Mouse (Mus musculus) heart, embryonic 13.5 days (tissue): ENCODE measurements at regions not wholly inside any gene's neighbourhood (a gene's known extent, or its start where the extent isn't known, plus 50 kb on each side); places are given as distances from the start of the nearest gene placed in this dataset.

Source experiments
- ATAC-seq: fragments of 200-750 bp; cut with Nextera tagmentation; 2 replicates; pipeline ENCODE4 v1.8.0; 2017; ENCODE audit warnings: moderate TSS enrichment; ENCODE audit not compliant: insufficient number of reproducible peaks, low FRiP score, low TSS enrichment; ENCODE audit errors: extremely low read depth
- H3K27ac ChIP-seq: fragments of 300-500 bp; sonication (generic); replicated peaks from 2 replicates; pipeline ENCODE4 v1.5.1; 2015; ENCODE audit warnings: moderate library complexity, mild to moderate bottlenecking, inconsistent platforms
- H3K27me3 ChIP-seq: fragments of 300-500 bp; sonication (generic); replicated peaks from 2 replicates; pipeline ENCODE4 v1.6.1; 2015; ENCODE audit warnings: mild to moderate bottlenecking, inconsistent platforms
- H3K36me3 ChIP-seq: fragments of 300-500 bp; sonication (generic); 2 replicates; pipeline ENCODE4 v1.6.1; 2015; ENCODE audit warnings: mild to moderate bottlenecking, inconsistent platforms
- H3K4me1 ChIP-seq: fragments of 300-500 bp; sonication (generic); 2 replicates; pipeline ENCODE4 v1.6.1; 2015; ENCODE audit warnings: inconsistent platforms
- H3K4me2 ChIP-seq: fragments of 300-500 bp; sonication (generic); 2 replicates; pipeline ENCODE4 v1.6.1; 2015; ENCODE audit warnings: inconsistent platforms, mild to moderate bottlenecking, moderate library complexity
- H3K4me3 ChIP-seq: fragments of 300-500 bp; sonication (generic); 2 replicates; pipeline ENCODE4 v1.5.1; 2015; ENCODE audit warnings: moderate library complexity, mild to moderate bottlenecking, inconsistent platforms
- H3K9ac ChIP-seq: fragments of 300-500 bp; sonication (generic); 2 replicates; pipeline ENCODE4 v1.6.1; 2015; ENCODE audit warnings: inconsistent platforms, mild to moderate bottlenecking, moderate library complexity
- H3K9me3 ChIP-seq: fragments of 300-500 bp; sonication (generic); 2 replicates; pipeline ENCODE4 v1.6.1; 2016; ENCODE audit warnings: inconsistent platforms
- WGBS: fragments of 180-500 bp; shearing (Covaris S2); methylation state at CpG from one replicate; pipeline ENCODE4 v1.1.7; 2015; ENCODE audit warnings: mixed read lengths; 5-methylcytosine and 5-hydroxymethylcytosine counted together

DNA sequence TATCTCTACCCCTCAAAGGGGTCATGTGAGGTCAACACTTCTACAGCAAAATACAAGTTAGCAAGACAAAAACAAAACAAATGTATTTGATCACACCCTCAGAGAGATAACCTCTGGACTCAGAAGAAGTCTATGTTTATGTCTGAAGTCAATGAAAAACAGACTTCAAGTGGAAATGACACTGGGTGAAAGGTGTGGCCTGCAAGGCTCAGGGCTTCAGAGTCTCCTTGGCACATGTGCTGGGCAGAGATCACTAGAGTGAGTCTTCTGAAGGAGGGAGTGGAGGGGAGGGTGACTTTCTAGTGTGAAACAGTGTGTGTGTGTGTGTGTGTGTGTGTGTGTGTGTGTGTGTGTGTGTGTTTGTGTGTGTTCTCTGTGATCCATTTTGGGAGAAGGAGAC lies 68.2 kb downstream of the Il12a start:
- Histone ChIP-seq H3K4me2 (no peak overlapping the region), H3K4me3 (no peak overlapping the region), H3K9ac (no peak overlapping the region), H3K27ac (peak overlapping the region; percentile 83), H3K9me3 (peaks cover 5% of the 10 kb centered on the region), H3K27me3 (no peaks in the 10 kb centered on the region), H3K4me1 (peaks cover 49% of the 10 kb centered on the region), H3K36me3 (no peaks in the 10 kb centered on the region)
- ATAC-seq: no peak

DNA sequence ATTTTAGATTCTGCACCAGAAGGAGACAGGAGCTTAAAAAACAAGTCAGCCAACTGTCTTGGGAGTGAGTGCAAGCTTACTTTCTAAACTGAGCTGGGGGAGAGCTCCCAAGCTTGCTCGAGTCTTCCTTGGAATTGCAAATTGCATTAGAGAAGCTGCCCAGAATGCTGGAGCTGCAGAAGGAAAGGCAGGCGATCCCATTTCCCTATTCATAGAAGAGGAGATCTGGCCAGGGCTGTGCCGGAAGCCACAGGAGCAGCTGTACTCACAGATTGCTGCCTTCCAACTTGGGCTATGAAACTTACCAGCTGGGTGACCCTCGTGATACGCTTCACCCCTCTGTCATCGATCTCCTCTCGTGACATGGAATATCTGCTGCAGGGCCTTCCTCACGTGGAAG lies 68.9 kb downstream of the Il12a start:
- no peak overlapping the region for H3K9ac ChIP-seq
- no peak overlapping the region for H3K4me3 ChIP-seq
- no peaks in the 10 kb centered on the region for H3K27me3 ChIP-seq
- peak overlapping the region; percentile 83 for H3K27ac ChIP-seq
- WGBS: 37% methylated on average over 8 of the region's 8 CpGs
- peak; percentile 58; the same call in 1 of the 2 replicates for ATAC-seq
- peaks cover 53% of the 10 kb centered on the region for H3K4me1 ChIP-seq
- H3K4me2 ChIP-seq: no peak overlapping the region
- H3K36me3 ChIP-seq: no peaks in the 10 kb centered on the region
- H3K9me3 ChIP-seq: peaks cover 5% of the 10 kb centered on the region

- H3K9ac ChIP-seq: no peak overlapping the region
- H3K27me3 ChIP-seq: no peaks in the 10 kb centered on the region
- H3K4me3 ChIP-seq: no peak overlapping the region
- peaks cover 5% of the 10 kb centered on the region for H3K9me3 ChIP-seq
- H3K27ac ChIP-seq: peak overlapping the region; percentile 83
- H3K4me1 ChIP-seq: peaks cover 68% of the 10 kb centered on the region
- H3K36me3 ChIP-seq: no peaks in the 10 kb centered on the region
- ATAC-seq: no peak
- no peak overlapping the region for H3K4me2 ChIP-seq
- 70% methylated on average over 2 of the region's 2 CpGs for whole genome bisulfite sequencing
Measured at GRCm38 (mm10) chr3:68760806-68761205, 70.4 kb downstream of the Il12a start.

DNA sequence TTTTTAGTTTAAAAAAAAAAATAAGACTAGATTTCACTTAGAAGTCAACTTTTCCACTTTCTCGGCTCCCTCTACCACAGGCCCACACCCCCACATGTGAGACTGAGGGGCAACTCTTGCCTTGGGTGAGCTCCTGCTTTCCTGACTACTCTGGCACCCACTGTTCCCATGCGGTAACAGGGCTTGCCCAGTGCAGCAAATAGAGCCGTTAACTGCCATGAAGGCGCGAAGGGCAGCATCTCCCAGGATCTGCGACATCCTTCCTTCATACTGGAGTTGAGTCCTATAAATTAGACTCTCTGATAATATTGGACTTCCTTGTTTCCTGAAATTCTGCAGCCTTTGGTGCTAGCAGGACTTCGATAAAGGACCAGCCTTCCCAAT lies 70.8 kb downstream of the Il12a start:
- peaks cover 5% of the 10 kb centered on the region for H3K9me3 ChIP-seq
- H3K4me3 ChIP-seq: no peak overlapping the region
- no peak for ATAC-seq
- H3K4me1 ChIP-seq: peaks cover 72% of the 10 kb centered on the region
- no peak overlapping the region for H3K9ac ChIP-seq
- no peak overlapping the region; the same call in 1 of the 2 replicates for H3K4me2 ChIP-seq
- no peaks in the 10 kb centered on the region for H3K36me3 ChIP-seq
- 45% methylated on average over 7 of the region's 7 CpGs for whole genome bisulfite sequencing
- peak overlapping the region; percentile 83 for H3K27ac ChIP-seq
- H3K27me3 ChIP-seq: no peaks in the 10 kb centered on the region

DNA sequence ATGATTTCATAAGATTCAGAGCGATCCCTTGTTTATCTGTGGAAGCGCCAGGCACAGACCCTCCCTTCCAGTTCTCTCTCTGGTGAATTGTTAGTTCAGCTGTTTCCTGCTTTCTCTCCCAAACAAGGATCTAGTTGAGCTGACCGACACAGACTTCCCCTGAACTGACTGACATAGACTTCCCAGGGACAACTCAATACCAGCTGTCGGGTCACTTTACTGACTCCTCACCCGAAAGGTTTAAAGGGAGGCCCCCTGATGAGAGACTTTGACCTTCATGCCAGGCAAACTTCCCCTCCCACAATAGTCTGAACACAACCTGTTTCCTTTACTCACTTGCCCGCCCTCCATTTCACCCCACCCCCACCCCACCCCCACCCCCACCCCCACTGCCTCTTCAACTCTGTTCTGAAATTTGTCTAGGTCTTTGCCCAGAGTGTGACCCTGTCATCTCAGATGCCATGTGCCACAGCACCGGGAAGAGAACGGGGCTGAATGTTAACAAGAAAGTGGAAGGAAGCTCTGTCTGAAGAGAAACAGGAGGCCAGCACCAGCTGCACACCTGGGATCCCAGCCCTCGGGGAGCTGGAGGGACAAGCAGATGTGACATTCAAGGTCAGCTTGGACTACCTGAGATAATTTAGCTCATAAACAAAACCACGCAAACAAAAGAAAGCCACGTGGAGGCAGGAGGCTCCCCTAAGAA lies 71.3 kb downstream of the Il12a start:
- H3K4me2 ChIP-seq: peak overlapping the region; percentile 8; the same call in 1 of the 2 replicates
- ATAC-seq: peak; percentile 44; the same call in 1 of the 2 replicates
- 18% methylated on average over 11 of the region's 11 CpGs for WGBS

GRCm38 (mm10) chr3:68762988-68763387 lies 72.5 kb downstream of the Il12a start:
- Histone ChIP-seq H3K9me3 (no peaks in the 10 kb centered on the region), H3K4me3 (no peak overlapping the region), H3K27me3 (no peaks in the 10 kb centered on the region), H3K27ac (peak overlapping the region; percentile 83), H3K36me3 (no peaks in the 10 kb centered on the region), H3K4me2 (no peak overlapping the region), H3K4me1 (peaks cover 81% of the 10 kb centered on the region), H3K9ac (no peak overlapping the region)
- no peak for ATAC-seq
- WGBS: 81% methylated on average over 8 of the region's 8 CpGs

More for the DNA sequence above, 71.3 kb downstream of the Il12a start:
- H3K9me3 ChIP-seq: no peaks in the 10 kb centered on the region
- no peak overlapping the region for H3K4me3 ChIP-seq
- H3K27me3 ChIP-seq: no peaks in the 10 kb centered on the region
- H3K27ac ChIP-seq: peak overlapping the region; percentile 83
- peaks cover 77% of the 10 kb centered on the region for H3K4me1 ChIP-seq
- no peaks in the 10 kb centered on the region for H3K36me3 ChIP-seq
- H3K9ac ChIP-seq: no peak overlapping the region

GRCm38 (mm10) chr3:68764336-68764735 lies 73.9 kb downstream of the Il12a start:
- no peaks in the 10 kb centered on the region for H3K27me3 ChIP-seq
- WGBS: 54% methylated on average over 4 of the region's 4 CpGs
- peak overlapping the region; percentile 75 for H3K27ac ChIP-seq
- H3K4me3 ChIP-seq: no peak overlapping the region
- H3K9ac ChIP-seq: no peak overlapping the region
- no peaks in the 10 kb centered on the region for H3K36me3 ChIP-seq
- peaks cover 72% of the 10 kb centered on the region for H3K4me1 ChIP-seq
- no peaks in the 10 kb centered on the region for H3K9me3 ChIP-seq
- H3K4me2 ChIP-seq: peak overlapping the region; percentile 17; the same call in 1 of the 2 replicates
- ATAC-seq: no peak

DNA sequence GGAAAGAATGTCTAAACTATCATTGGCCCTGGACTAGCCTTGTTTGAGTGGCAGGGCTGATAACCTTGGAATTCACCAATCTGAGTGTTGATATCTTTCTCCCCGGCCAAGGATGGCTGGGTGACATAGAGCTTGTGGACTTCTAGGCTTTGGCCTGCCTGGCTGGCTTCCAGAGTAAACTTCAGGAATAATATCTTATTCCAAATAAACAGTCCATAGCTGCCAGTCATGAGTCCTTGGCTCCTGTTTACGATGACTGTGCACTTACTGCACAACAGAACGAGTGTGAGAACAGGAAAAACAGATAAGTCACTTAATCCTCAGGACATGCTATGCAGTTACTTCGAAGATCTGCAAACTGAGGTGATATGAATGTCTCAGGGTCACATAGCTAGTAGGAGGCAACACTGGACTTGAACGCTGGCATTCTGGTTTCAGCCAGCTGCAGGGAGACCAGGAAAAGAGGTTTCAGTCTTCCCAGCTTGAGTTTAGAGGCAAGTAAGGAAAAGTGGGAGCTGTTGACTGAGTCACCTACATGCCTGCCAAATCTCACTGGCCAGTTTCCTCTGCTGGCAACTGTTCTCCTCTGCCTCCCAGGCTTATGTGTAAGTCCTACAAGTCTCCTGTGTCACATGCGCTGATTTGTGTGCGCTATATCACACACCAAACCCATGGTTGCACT lies 74.6 kb downstream of the Il12a start:
- peak overlapping the region; percentile 75 for H3K27ac ChIP-seq
- peak overlapping the region; percentile 17 for H3K4me2 ChIP-seq
- H3K4me1 ChIP-seq: peaks cover 67% of the 10 kb centered on the region
- H3K9ac ChIP-seq: no peak overlapping the region
- no peaks in the 10 kb centered on the region for H3K27me3 ChIP-seq
- H3K36me3 ChIP-seq: no peaks in the 10 kb centered on the region
- peak; percentile 42; the same call in 1 of the 2 replicates for ATAC-seq
- no peaks in the 10 kb centered on the region for H3K9me3 ChIP-seq
- H3K4me3 ChIP-seq: no peak overlapping the region
- WGBS: 19% methylated on average over 7 of the region's 7 CpGs

DNA sequence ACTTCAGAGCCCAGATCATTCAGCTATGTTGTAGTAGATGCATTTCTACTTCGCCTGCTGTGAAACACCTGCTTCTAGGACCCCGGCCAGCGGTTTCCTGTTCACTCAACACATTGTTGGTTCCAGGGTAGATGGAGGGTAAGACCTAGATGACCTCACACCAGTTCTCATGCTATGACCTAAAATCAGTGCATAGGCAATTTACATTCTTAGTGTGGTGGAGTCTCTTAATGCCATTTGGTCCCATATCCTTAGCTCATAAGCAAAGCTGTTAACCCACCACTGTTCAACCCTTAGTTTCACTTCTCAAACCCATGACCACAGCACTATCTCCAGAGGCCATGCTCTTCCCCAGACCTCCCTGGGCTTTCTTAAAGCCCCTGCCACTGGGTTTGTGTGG lies 81.1 kb downstream of the Il12a start:
- H3K27ac ChIP-seq: no peak overlapping the region
- no peak overlapping the region for H3K4me2 ChIP-seq
- H3K27me3 ChIP-seq: no peaks in the 10 kb centered on the region
- H3K4me1 ChIP-seq: peaks cover 6% of the 10 kb centered on the region
- H3K9ac ChIP-seq: no peak overlapping the region
- H3K4me3 ChIP-seq: no peak overlapping the region
- WGBS: 91% methylated on average over 3 of the region's 3 CpGs
- no peak for ATAC-seq
- H3K9me3 ChIP-seq: no peaks in the 10 kb centered on the region
- H3K36me3 ChIP-seq: no peaks in the 10 kb centered on the region

GRCm38 (mm10) chr3:68777801-68778200 lies 87.4 kb downstream of the Il12a start:
- no peaks in the 10 kb centered on the region for H3K36me3 ChIP-seq
- no peak overlapping the region for H3K9ac ChIP-seq
- ATAC-seq: no peak
- H3K9me3 ChIP-seq: no peaks in the 10 kb centered on the region
- 57% methylated on average over 2 of the region's 2 CpGs for WGBS
- no peak overlapping the region for H3K27ac ChIP-seq
- H3K4me1 ChIP-seq: peaks cover 24% of the 10 kb centered on the region
- H3K4me3 ChIP-seq: no peak overlapping the region
- no peak overlapping the region for H3K4me2 ChIP-seq
- no peaks in the 10 kb centered on the region for H3K27me3 ChIP-seq

- Histone ChIP-seq H3K4me3 (no peak overlapping the region), H3K4me2 (no peak overlapping the region), H3K4me1 (peaks cover 31% of the 10 kb centered on the region), H3K9me3 (no peaks in the 10 kb centered on the region), H3K36me3 (no peaks in the 10 kb centered on the region), H3K27ac (no peak overlapping the region), H3K9ac (no peak overlapping the region), H3K27me3 (no peaks in the 10 kb centered on the region)
- ATAC-seq: no peak
- 75% methylated on average over 16 of the region's 16 CpGs for WGBS
Measured at GRCm38 (mm10) chr3:68778354-68779040, 88.1 kb downstream of the Il12a start.
